Mouse (Mus musculus) thymus, adult 18-20 months (tissue): ENCODE measurements at regions not wholly inside any gene's neighbourhood (a gene's known extent, or its start where the extent isn't known, plus 50 kb on each side); places are given as distances from the start of the nearest gene placed in this dataset.
"Not testable (repeated sequence)": the region's sequence is repeated elsewhere in the genome, so short reads cannot be mapped to it uniquely, and the experiment has no call there.

Source experiments
- DNase-seq, 2 experiments: peaks; one replicate each; pipeline ENCODE4 v3.0.0; 2022; ENCODE audit warnings: mixed read lengths in 2 of 2

DNA sequence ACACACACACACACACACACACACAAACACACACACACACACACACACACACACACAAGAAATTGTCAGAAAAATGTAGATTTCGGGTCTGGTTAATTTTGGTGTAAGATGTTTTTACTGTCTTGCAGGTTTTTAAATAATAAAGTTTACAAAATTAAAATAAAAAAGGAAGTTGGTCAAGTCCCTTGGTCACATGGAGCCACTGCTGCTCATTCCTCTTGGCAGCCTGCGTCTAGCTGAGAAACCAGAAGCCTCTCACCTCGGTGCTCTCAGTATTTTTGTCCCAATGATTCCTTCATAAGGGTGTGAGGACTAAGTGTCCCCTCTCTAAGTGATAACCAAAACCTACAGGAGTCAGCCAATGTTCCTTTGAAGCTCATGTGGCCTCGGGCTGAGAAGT is 76.8 kb upstream of the Smg1 start:
- no peak for DNase-seq

GRCm38 (mm10) chr7:118318432-118319135 is 75.1 kb upstream of the Smg1 start:
- no peak for DNase-seq

DNA sequence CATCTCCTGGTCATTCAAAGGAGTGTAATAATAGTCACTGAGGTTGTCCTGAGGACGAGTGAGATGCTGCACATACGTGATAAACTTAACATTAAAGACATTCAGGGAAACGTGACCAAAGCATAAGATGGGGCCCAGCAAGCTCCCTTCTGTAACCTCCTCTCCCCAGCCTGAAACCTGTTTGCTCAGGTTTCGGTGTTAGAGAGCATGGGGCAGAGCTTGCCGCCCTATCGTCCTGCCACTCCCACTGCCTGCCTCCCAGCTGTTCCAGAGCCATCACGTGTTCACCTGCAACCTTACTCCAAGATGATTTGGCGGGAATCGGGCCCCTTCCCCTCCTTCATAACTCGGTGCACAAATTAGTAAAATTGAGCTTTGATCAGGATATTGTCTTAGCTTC is 71.4 kb upstream of the Smg1 start:
- not testable (repeated sequence) for DNase-seq

GRCm38 (mm10) chr7:118314228-118314658 is 70.8 kb upstream of the Smg1 start:
- DNase-seq, result no peak

DNA sequence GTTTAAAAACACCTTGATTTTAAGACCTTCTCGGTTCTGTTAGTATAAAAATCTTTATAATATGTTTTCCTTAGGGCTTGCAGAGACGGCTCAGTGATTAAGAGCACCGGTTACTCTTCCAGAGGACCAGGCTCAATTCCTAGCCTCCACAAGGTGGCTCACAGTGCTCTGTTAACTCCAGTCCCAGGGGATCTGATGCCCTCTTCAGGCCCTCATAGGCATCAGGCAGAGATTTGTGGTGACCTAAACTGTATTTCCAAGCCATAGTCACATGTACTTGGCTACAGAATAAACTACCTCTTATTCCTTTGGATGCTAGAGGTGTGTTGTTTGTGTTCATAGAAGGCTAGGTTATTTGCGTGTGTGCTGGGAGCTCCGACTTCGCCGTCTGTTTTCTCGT is 70.3 kb upstream of the Smg1 start:
- no peak for DNase-seq

- DNase-seq, result no peak
Measured at GRCm38 (mm10) chr7:118309733-118310132, 66.3 kb upstream of the Smg1 start.

GRCm38 (mm10) chr7:118308882-118309281 is 65.4 kb upstream of the Smg1 start:
- DNase-seq, result no peak

DNA sequence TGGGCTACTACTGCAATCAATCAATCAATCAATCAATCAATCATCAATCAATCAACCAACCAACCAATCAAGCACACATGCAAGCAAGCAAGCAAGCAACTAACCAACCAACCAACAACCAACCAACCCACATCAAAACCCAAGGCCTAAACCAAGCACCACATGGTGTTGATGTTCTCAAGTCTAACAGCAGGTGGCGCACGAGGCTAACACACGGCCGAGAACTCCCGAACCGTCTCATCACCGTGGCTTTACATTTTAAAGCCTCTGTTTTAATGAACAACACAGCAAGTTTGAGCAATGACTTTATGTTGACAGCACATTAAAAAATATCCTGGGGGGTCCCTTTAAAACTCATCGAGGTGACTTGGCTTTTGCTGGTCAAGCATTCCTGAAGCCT is 61.3 kb upstream of the Smg1 start:
- DNase-seq, result peak; percentile 10 to 35

GRCm38 (mm10) chr7:118304338-118304737 is 60.9 kb upstream of the Smg1 start:
- no peak for DNase-seq

DNA sequence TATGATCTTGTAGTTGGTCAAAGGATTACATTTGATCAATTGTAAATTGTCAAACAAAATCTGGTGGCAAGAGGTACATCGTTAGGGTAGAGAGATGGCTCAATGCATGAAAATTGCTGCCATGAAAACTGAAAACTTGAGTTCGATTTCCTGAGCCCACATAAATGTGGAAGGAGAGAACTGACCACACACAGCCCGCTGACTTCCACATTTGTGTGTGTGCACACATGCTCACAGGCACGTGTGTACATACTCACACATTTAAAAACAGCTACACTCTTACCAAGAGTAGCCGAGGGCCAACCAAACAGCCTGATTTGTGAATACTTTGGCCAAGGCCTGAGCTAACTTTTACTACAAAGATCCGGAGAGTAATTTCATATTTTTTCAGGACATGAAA is 60.5 kb upstream of the Smg1 start:
- no peak for DNase-seq

DNA sequence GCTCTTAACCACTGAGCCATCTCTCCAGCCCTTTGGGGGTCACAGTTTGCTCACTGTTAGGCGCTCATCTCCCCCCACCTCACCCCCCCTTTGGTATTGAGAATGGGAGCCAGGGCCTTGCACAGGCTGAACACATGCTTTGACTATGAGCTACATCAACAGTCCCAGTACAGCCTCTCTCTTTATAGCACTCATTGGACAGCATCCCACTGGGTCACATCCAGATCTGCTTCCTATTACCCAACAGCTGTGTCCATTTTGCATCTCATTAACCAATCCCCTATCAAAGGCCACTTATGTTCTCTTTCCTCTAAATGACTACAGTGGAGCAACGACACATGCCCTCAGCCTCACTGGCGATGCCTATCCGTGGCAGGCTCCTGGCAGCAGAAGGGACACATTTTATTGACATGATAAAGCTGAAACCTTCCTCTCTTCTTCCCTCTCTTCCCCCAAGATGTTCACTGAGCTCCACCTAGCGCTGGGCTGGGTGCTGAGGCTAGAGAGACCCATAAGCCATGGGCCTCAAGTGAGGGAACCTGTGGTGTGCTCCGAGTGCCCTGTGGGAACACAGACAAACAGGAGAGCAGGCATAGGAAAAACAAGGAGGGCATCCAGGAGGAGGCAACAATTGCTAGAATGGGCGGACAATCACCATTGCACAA is 57.3 kb upstream of the Smg1 start:
- DNase-seq, result no peak

DNA sequence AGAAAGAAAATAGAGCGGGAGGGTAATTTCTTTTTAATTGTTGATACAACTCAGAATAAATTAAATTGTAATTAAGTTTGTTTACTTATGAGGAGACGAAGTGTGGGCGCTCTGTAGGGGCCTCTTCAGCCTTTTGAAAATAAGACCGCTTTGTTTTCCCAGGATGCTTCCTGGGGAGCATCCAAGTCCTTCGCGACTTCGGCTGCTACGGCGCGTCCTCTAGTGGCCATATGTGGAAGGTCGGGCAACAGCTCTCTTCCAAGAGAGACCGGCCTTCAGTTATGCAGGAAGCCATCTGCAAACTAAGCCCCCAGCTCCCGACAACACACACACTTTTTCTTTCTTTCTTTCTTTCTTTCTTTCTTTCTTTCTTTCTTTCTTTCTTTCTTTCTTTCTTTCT is 54.1 kb upstream of the Smg1 start:
- peak; percentile 54 for DNase-seq

DNA sequence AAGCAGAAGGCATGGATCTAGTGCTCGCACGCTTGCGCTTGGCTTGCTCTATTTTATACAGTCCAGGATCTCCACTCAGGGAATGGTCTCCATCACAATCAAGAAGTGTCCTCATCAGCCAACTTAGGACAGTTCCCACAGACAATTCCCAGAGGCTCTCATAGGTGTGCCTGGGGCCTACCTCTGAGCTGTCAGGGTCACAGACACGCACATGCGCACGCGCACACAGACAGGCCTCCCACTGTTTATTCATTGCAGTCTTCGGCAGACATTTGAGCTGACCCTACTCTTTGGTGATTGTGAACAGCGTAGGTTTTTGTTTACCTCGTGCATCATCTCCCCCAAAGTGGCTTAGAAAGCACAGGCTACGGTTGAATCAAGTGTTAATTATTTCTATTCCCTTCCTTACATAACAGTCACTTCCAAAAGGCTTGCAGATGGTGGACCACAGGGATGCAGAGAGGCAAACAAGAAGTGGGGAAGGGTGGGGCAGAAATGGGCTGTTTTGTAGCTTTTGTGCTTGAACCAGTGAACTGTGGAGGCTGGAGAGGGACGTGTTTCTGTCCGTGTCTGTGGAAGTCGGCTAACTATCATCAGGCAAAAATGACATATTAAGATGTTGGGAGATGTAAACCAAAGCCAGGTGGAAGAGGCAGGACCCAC is 53.5 kb upstream of the Smg1 start:
- DNase-seq, result no peak

- DNase-seq, result no peak
Measured at GRCm38 (mm10) chr7:118295855-118296254, 52.4 kb upstream of the Smg1 start.

- DNase-seq, result no peak
Measured at GRCm38 (mm10) chr7:118295275-118295674, 51.8 kb upstream of the Smg1 start.

GRCm38 (mm10) chr7:118294637-118295036 is 51.2 kb upstream of the Smg1 start:
- DNase-seq, result no peak
